Mouse (Mus musculus) kidney, adult 9 months (tissue): Measurements from ENCODE around the gene Cd276.
A peak's percentile ranks its signal among the peaks of the same experiment; 100 is the strongest.

ENCODE experiments used
- DNase-seq: peaks from one replicate; pipeline ENCODE4 v3.0.0; 2022

Cd276 gene

GRCm38 (mm10) chr9:58549694-58550093 is 5.5 kb downstream of the Cd276 start:
- no peak for DNase-seq

DNA sequence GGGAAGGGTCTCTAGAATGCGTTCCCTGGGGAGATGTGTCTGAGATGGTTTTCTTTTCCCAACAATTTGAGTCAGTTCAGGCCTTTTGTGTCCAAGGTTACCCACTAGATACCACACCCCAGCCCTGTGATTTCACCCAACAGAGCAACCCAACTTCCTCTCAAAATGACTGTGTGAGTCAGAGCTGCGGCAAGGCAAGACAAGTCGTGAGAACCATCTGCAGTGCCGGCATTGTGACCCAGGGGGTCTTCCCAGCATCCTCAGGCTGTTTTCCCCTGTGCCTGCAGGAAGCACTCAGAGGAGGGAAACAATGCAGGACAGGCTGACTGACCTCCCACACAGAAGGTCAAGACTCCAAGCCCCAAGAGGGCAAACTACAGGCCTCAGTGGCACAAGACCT is 6.3 kb downstream of the Cd276 start:
- no peak for DNase-seq

DNA sequence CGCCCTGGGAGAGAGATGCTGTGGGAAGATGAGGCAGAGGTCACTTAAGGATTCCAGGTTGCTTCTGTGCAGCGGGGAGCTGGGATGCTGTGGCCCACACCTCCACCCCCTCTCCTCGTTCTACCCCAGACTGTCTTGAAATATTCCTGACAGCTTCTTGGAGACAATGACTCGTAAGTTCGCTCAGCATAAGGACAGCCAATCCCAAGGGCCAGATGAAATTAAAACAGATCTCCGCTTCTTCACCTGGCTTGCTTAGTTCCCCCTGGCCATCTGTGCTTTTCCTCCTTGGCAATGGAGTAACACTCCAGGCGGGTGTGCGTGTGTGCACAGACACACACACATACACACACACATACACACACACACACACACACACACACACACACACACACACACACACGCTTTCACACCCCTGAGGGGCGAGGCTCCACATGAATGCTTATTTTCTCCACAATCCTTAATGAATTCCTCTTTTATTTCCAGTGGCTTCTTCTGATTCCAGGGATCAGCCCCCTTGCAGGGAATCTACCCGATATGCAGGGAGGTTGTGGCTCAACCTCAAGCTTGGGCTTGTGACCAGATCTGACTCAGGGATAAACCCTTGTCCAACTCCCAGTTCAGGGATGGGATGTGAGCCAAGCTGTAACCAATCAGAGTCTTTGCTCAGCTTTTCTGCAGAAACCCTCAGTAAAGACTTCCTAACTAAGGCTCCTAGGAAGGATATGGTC is 8.4 kb downstream of the Cd276 start:
- no peak for DNase-seq

- DNase-seq, result no peak
These were observed 9.8 kb downstream of the Cd276 start for GRCm38 (mm10) chr9:58545428-58545827.

DNA sequence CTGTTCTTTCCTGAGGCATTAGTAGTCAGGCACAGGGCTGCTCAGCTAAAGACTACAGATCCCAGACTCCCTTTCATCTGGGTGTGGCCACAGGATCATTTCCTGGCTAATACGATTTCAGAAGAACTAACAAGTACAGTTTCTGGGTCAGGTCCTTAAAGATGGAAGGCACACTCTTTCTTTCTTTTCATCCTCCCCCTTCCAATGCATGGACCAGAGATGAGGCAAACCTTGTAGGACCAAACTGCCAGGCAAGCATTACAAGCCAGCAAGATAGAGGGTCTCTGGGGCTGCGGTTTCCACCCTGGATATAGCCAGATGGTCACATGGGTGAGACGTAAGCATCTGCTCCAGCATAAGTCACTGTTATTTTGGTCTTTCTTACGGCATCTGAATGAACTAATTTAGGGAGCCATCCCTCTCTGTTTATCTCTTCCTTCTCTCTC is 10.3 kb downstream of the Cd276 start:
- no peak for DNase-seq

- peak; percentile 83 for DNase-seq
These were observed 13.3 kb downstream of the Cd276 start for GRCm38 (mm10) chr9:58541895-58542338.

DNA sequence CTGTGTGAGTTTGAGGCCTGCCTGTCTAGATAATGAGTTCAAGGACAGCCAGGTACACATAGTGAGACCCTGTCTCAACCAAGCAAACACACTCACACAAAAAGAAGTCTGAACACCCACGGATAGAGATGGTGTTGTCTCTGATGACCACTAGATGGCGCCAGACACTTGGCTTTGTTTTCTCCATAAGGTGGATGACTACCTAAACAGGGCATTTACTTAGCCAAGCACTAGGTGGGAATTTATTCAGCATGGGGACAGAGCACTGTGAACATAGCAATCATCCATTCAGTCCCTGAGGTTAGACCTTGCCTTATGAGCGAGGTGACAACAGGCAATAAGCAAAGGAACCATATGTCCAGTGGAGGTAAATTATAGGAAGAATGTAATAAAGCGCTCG is 15.4 kb downstream of the Cd276 start:
- DNase-seq, result peak; percentile 60

- DNase-seq, result no peak
These were observed 17.5 kb downstream of the Cd276 start for GRCm38 (mm10) chr9:58537774-58538173.

GRCm38 (mm10) chr9:58535447-58536134 is 19.6 kb downstream of the Cd276 start:
- no peak for DNase-seq

GRCm38 (mm10) chr9:58534766-58535165 is 20.5 kb downstream of the Cd276 start:
- peak; percentile 71 for DNase-seq

DNA sequence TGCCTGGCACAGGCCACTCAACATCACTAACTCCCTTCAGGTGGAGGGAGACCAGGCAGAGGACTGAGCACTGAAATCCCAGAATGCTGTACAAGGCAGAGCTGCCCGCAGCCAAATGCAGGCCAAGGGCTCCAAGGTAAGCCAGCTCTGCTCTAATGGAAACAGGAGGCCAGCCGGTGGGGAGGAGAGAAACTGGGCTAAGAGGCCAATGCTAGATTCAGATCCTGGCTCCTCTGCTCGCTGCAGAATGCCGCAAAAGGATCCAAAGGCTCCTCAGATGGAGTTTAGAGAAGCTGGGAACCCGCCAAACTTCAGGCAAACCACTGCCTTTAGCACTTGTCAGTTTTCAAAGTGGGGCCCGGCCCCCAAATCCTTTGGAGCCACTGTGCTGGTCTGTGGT is 21.9 kb downstream of the Cd276 start:
- DNase-seq, result no peak

DNA sequence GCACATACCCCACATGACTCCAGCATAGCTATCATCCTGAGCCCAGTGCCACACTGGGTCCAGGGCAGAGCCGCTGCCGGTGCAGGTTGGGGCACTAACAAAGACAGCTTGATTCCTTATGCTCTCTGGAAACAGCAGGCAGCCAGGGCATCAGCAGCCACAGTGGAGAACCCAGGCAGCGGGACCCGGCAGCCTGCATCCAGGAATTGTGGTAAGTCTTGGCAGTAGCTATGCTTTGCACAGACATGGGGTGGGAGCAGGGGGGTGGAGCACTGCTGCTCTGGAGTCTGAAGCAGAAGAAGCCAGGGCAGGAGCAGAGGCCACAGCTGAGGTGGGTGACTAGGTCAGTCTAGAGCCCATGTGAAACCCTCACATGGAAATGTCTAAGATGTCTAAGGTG is 23.0 kb downstream of the Cd276 start:
- DNase-seq, result no peak

GRCm38 (mm10) chr9:58530407-58530806 is 24.8 kb downstream of the Cd276 start:
- no peak for DNase-seq

- DNase-seq, result no peak
These were observed 27.4 kb downstream of the Cd276 start for GRCm38 (mm10) chr9:58527841-58528240.

DNA sequence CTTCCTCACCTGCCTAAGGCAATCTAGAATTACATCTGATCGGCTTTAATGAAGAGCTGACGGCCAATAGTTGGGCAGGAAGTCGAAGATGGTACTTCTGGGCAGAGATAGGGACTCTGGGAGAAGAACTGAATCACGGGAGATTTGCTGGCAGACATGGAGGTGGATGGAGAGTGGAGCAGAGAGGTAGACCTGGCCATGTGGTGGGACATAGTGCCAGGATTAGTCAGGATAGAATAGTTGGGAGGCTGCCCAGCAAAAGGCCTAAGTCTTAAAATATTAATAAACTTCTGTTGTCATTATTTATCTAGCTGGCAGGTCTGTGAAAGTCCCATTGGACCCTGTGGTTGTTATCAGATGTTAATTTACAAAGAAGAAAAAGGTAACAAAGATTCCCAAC is 30.1 kb downstream of the Cd276 start:
- DNase-seq, result no peak

- DNase-seq, result no peak
These were observed 33.3 kb downstream of the Cd276 start for GRCm38 (mm10) chr9:58521883-58522423.

DNA sequence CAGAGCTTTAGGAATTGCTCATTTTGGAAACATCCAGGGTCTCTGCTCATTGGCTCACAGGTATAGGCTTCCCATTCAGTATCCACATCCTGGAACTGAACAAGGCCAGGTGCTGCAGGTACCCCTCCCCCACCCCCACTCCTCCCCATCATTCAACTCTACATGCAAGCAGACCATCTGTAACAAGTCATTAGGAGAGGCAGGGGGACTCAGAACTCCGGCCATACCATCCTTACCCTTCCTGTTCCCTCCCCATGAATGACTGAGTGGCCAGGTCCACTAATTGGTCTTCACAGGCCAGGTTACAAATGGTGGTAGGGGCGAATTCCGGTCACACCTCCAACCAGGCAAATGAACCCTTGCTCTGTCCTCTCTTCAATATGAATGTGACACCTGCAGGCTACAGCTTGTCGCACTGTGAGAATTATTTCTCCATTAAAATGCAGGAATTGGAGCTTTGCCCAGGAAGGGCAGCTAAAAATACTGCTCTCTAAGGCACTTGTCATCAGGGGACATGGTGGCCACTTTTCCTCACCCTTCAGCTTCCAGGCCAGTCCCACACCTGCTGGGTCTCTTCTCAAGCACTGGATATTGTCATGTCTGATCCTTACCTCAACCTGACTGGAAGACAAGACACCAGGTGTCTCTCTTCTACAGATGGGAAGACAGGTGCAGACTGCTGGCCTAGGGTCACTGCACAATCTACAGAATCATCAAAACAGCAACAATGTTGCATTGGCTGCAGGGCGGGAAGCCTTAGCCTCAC is 34.2 kb downstream of the Cd276 start:
- DNase-seq, result no peak

DNA sequence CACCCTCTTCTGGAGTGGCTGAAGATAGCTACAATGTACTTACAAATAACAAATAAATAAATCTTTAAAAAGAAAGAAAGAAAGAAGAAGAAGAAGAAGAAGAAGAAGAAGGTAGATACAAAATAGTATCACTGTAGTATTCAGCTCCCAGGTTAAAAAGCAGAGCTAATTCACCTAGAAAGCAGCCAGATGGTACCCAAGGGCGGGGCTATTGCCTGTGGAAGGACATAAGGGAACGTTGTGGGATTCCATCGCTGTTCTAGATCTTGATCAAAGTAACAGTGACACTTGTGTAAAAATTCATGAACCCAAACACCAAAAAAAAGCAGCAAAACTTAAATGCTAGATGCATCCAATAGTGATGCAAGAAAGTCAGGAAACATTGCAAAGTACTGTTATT is 35.3 kb downstream of the Cd276 start:
- no peak for DNase-seq

DNA sequence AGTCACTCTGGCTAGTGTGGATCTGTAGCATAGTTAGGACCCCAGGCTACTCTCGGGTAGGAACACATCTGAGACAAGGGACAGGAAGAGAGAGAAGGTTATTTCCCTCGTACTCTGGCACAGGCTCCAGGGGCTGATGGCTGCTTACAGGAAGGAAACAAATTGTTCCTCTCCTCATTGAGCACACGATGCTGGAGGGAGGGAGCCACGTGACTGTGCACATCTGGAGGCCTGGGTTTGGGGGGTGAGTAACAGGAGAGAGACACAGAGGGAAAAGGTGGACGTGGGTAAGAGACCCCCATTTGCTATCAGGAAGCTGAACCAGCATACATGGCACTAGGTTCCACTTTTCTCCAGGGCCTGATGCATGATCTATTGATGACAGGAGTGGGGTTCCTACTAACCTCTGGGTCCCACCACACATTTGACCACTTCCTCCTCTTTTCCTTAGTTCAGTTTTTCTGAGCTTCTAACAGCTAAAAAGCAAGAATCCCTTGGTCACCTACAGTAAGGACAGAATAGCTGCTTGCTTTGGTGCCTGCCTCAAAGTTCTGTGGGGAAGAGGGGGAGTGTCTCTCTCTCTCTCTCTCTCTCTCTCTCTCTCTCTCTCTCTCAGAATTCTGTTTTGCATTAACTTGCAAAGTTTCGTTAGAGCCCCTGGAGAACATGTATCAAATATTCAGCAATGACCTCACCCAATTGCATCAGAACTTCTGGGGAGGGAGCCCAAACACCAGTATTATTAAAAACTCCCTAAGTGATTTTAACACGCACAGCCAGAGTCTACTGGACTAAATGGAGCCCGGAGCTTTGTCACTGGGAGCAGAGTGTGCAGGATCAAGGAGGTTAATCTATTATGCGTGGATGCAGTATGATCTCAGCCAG is 37.1 kb downstream of the Cd276 start:
- DNase-seq, result no peak

GRCm38 (mm10) chr9:58516480-58516879 is 38.8 kb downstream of the Cd276 start:
- no peak for DNase-seq

DNA sequence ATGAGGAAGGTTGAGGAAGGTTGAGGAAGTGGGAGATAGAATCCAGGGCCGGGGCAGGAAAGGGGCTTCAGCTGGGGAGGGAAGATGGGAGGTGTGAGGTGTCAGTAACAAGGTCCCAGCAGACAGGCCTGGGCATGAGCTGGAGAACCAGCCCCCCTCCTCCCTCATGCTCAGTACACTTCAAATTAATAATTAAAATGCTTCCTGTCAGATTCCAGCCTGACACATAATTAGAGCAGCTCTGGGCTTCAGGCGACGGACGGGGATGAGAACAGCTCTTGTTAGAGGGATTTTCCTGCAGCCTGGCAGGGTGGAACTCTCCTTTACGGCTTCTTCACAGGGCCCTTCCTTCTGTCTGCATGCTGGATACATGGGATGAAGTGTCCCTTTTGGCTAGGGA is 41.5 kb downstream of the Cd276 start:
- DNase-seq, result no peak

- no peak for DNase-seq
These were observed 44.8 kb downstream of the Cd276 start for GRCm38 (mm10) chr9:58510452-58510851.
